Mouse (Mus musculus): ENCODE results near the gene Fmnl3. TPM values are rescaled to one million over a fixed set of nuclear protein-coding genes. Genes with fewer than 3 reads are reported as not detected.

Fmnl3 gene
- total and polyA plus RNA-seq, 3 experiments, result 0.04 to 0.06 TPM; not detected in 1

DNA sequence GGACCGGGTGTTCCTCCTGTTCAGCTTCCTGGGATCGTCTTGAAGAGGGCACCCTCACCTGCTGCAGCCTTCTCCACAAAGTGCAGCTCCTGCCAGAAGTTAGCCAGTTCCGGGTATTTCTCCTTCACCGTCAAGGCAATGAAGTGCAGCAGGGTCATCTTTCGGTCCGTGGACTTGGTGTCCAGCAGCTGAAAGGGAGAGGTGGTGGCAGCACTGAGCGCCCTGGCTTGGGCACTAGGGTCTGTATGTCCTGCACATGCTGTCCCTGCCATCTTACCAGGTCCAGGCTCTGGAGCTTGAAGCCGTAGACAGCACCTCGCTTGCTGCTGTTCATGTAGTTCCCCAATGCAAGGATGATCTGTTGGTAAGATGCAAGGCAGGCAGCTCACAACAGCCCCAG is 49.3 kb downstream of the Fmnl3 start:
- H3K36me3 ChIP-seq (ENCODE audit: control insufficient read depth in 1 of 2, insufficient read depth in 2 of 2, low read length in 2 of 2), result no peaks in the 10 kb centered on the region
- H3K27ac ChIP-seq (ENCODE audit: control insufficient read depth, low read depth, low read length), result no peak overlapping the region
- TF ChIP-seq SIN3A (IDR thresholded peaks at IDR 0.05; ENCODE audit: low read length) (no peak), JUND (IDR thresholded peaks at IDR 0.05; ENCODE audit: low read depth, low read length) (no peak), RCOR1 (IDR thresholded peaks at IDR 0.05; ENCODE audit: low read depth, low read length) (no peak), MAZ (IDR thresholded peaks at IDR 0.05; ENCODE audit: low read depth, low read length) (no peak), CHD1 (IDR thresholded peaks at IDR 0.05; ENCODE audit: low read depth, low read length) (no peak), KAT2A (conservative IDR thresholded peaks at IDR 0.05; ENCODE audit: low read depth, low read length) (no peak), ZMIZ1 (IDR thresholded peaks at IDR 0.05; ENCODE audit: low read depth, low read length) (no peak), TAL1 (IDR thresholded peaks at IDR 0.05; ENCODE audit: low read length) (no peak), USF2 (IDR thresholded peaks at IDR 0.05; ENCODE audit: borderline replicate concordance in 1 of 2, insufficient read depth in 1 of 2, low read depth in 1 of 2, low read length in 2 of 2) (no peak), MXI1 (IDR thresholded peaks at IDR 0.05; ENCODE audit: low read depth, low read length) (no peak), E2F4 (IDR thresholded peaks at IDR 0.05; ENCODE audit: borderline replicate concordance, low read depth, low read length) (no peak), ZKSCAN1 (IDR thresholded peaks at IDR 0.05; ENCODE audit: low read depth, low read length) (no peak), MYC (IDR thresholded peaks at IDR 0.05; ENCODE audit: low read depth, low read length) (no peak), POLR2AphosphoS5 (IDR thresholded peaks at IDR 0.05; ENCODE audit: borderline replicate concordance, low read depth, low read length) (no peak), USF1 (IDR thresholded peaks at IDR 0.05; ENCODE audit: low read depth, low read length) (no peak)
- no peaks in the 10 kb centered on the region for H3K79me2 ChIP-seq (ENCODE audit: control insufficient read depth, insufficient read depth, low read length, poor library complexity)
- H3K9me3 ChIP-seq (replicated peaks; ENCODE audit: insufficient read depth, low read length), result no peaks in the 10 kb centered on the region
- no peaks in the 10 kb centered on the region for H3K4me1 ChIP-seq (ENCODE audit: control insufficient read depth in 1 of 2, insufficient read depth in 2 of 2, low read length in 2 of 2)
- peaks cover 2 to 6% of the 10 kb centered on the region in 2 experiments for H3K27me3 ChIP-seq (ENCODE audit: control insufficient read depth in 1 of 2, insufficient read depth in 2 of 2, low read length in 2 of 2)
- no peak overlapping the region for H3K4me3 ChIP-seq (ENCODE audit: control insufficient read depth in 1 of 2, insufficient read depth in 1 of 2, low read depth in 2 of 2, low read length in 2 of 2)
- no peak for DNase-seq (ENCODE audit: low read depth, low spot score)
- H3K9ac ChIP-seq (ENCODE audit: control insufficient read depth, low read depth, low read length, poor library complexity, severe bottlenecking), result no peak overlapping the region

DNA sequence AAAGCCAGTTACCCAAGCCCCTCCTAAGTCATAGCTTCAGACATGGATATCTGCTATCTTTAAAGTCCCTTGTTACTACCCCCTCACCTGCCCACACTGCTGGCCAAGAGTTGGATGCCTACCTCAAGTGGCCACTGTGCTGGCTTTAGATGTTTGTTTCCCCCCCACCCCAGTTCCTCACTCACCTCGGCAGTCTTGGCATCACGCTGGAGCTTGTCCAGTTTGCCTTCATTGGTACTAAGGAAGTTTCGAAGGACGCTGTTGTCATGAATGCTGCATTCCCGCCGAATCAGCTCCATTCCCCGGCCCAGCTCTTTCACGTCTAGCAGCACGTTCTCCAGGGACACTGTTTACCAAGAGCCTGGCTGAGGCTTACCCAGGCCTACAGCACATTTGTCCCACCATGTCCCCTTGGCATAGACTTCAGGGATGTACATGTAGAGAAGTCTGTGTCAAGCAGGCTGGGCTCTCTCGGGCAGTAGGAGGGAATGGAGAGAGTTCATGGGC is 50.1 kb downstream of the Fmnl3 start:
- Histone ChIP-seq H3K79me2 (ENCODE audit: control insufficient read depth, insufficient read depth, low read length, poor library complexity) (no peaks in the 10 kb centered on the region), H3K4me1 (ENCODE audit: control insufficient read depth in 1 of 2, insufficient read depth in 2 of 2, low read length in 2 of 2) (no peaks in the 10 kb centered on the region), H3K27me3 (ENCODE audit: control insufficient read depth in 1 of 2, insufficient read depth in 2 of 2, low read length in 2 of 2) (peaks cover 0 to 4% of the 10 kb centered on the region in 2 experiments; a peak in 3 of 4 replicates), H3K9ac (ENCODE audit: control insufficient read depth, low read depth, low read length, poor library complexity, severe bottlenecking) (no peak overlapping the region), H3K27ac (ENCODE audit: control insufficient read depth, low read depth, low read length) (no peak overlapping the region), H3K9me3 (replicated peaks; ENCODE audit: insufficient read depth, low read length) (no peaks in the 10 kb centered on the region), H3K36me3 (ENCODE audit: control insufficient read depth in 1 of 2, insufficient read depth in 2 of 2, low read length in 2 of 2) (no peaks in the 10 kb centered on the region; a peak in 1 of 4 replicates), H3K4me3 (ENCODE audit: control insufficient read depth in 1 of 2, insufficient read depth in 1 of 2, low read depth in 2 of 2, low read length in 2 of 2) (no peak overlapping the region)
- no peak for DNase-seq (ENCODE audit: low read depth, low spot score)
- TF ChIP-seq MAFK (IDR thresholded peaks at IDR 0.05; ENCODE audit: borderline replicate concordance, low read depth, low read length) (no peak), POLR2AphosphoS5 (IDR thresholded peaks at IDR 0.05; ENCODE audit: borderline replicate concordance, low read depth, low read length) (no peak), ZKSCAN1 (IDR thresholded peaks at IDR 0.05; ENCODE audit: low read depth, low read length) (no peak), SIN3A (IDR thresholded peaks at IDR 0.05; ENCODE audit: low read length) (no peak), SMC3 (IDR thresholded peaks at IDR 0.05; ENCODE audit: low read depth, low read length) (no peak), JUND (IDR thresholded peaks at IDR 0.05; ENCODE audit: low read depth, low read length) (no peak), E2F4 (IDR thresholded peaks at IDR 0.05; ENCODE audit: borderline replicate concordance, low read depth, low read length) (no peak), CHD1 (IDR thresholded peaks at IDR 0.05; ENCODE audit: low read depth, low read length) (no peak), MYB (IDR thresholded peaks at IDR 0.05; ENCODE audit: low read depth, low read length) (no peak)
